Mouse (Mus musculus): Measurements from ENCODE around the gene Nfya. TPM values are rescaled to one million over a fixed set of nuclear protein-coding genes. Genes with fewer than 3 reads are reported as not detected.

Gene Nfya
- 18.1 and 19.7 TPM in 2 replicates for polyA plus RNA-seq (2015; fragmentation: Nextera tagmentation; extraction: Ambion mirVana)

DNA sequence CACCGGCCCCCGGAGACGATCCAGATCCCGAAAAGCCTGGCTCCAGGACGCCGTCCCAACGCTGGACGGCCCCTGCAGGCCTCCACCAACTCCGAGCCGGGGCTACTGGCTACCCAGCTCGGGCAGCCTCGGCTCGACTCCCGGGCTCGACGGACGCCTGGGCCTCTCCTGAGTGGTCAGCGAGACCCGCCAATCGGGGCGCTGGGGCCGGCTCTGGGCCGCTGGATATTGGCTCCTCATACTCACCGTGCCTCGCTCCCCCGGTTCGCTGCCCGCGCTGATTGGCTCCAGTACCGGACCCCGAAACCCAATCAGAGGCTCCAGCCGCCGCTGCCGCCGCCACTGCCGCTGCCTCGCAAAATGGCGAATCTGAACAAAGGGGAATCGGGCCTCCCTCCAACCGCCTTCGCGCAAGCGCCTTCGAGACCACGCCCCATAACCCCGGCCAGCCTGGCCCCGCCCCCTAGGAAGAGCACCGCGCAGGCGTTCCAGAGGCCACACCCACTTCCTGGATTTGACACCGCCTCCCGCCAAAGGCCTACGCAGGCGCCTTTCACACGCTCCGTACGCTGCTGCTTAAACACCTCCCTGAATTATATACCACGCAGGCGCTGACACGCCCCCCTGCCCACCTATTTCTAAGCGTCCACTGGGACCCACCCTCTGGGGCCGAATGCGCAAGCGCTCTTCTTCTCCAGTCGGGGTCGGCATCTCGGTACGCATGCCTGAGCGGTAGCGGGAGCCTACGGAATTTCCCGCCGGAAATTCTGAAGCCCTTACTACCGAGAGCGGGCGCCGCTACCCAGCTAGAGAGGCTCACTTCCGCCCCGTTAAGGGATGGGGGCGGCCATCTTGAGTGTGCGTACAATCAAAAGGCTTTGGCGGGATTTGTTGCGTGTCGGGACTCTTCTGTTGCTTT is at the start of gene Nfya, which contains the start of gene Oard1:
Gene Nfya (minus strand): TSS at position 527 of the 919 bp plus-strand sequence.
Gene Oard1 (plus strand): TSS at position 635 of the 919 bp plus-strand sequence.
- peak within 1 kb of the TSS; percentile 100 for H3K9ac ChIP-seq (ENCODE audit: low read length)
- H3K27ac ChIP-seq (ENCODE audit: low read length) = peak within 1 kb of the TSS; percentile 100
- H3K9me3 ChIP-seq (ENCODE audit: control insufficient read depth, low read length) = no peaks in the 10 kb centered on the region
- H3K36me3 ChIP-seq (ENCODE audit: control insufficient read depth, insufficient read depth, low read length) = peaks cover 11% of the 10 kb centered on the region
- H3K4me2 ChIP-seq (ENCODE audit: low read depth, low read length) = peak within 1 kb of the TSS; percentile 82
- under 1% methylated on average over 83 of the region's 84 CpGs for WGBS
- H3K4me1 ChIP-seq (replicated peaks; ENCODE audit: control insufficient read depth, insufficient read depth, low read length) = peaks cover 27% of the 10 kb centered on the region
- peak; percentile 97 for ATAC-seq (ENCODE audit: low read depth)
- H3K4me3 ChIP-seq (ENCODE audit: low read length) = peak within 1 kb of the TSS; percentile 95
- no peaks in the 10 kb centered on the region for H3K27me3 ChIP-seq (ENCODE audit: control insufficient read depth, insufficient read depth, low read depth, low read length)

DNA sequence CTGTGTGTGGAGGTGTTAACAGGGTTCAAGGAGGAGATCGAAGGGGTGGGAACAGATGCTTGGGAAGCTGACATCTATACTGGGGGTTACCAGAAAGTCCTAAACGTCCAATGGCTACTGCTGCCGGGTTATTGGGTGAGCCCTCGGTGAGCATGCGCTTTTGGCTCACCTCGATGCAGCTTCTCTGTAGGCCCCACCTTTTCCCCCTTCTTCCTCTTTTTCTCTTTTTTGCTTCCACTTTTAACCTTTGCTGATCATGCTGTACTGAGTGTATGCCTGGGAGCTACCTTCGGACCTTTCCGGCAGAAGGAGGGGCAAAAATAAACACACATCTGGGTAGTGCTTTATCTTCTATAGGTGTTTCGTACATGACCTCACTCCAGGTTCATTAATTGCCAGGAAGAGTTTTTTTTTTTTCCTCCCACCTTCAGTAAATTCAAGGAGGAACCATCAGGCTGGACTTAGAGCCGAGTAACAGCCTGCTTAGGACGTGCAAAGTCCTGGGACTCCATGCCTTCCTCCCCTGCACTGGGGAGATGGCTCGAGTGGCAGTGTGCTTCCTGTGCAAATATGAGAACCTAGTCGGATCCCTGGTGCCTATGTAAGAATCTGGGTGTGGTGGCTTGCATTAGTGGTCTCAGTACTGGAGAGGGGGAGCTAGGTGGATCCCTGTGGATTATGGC is 48.4 kb upstream of the Nfya start:
- H3K9me3 ChIP-seq (ENCODE audit: control insufficient read depth, low read length) = no peaks in the 10 kb centered on the region
- no peak overlapping the region for H3K9ac ChIP-seq (ENCODE audit: low read length)
- H3K4me2 ChIP-seq (ENCODE audit: low read depth, low read length) = no peak overlapping the region
- ATAC-seq (ENCODE audit: low read depth) = no peak
- no peaks in the 10 kb centered on the region for H3K36me3 ChIP-seq (ENCODE audit: control insufficient read depth, insufficient read depth, low read length)
- H3K4me1 ChIP-seq (replicated peaks; ENCODE audit: control insufficient read depth, insufficient read depth, low read length) = no peaks in the 10 kb centered on the region
- H3K4me3 ChIP-seq (ENCODE audit: low read length) = no peak overlapping the region
- WGBS = 57% methylated on average over 13 of the region's 13 CpGs
- H3K27ac ChIP-seq (ENCODE audit: low read length) = no peak overlapping the region
- no peaks in the 10 kb centered on the region for H3K27me3 ChIP-seq (ENCODE audit: control insufficient read depth, insufficient read depth, low read depth, low read length)

DNA sequence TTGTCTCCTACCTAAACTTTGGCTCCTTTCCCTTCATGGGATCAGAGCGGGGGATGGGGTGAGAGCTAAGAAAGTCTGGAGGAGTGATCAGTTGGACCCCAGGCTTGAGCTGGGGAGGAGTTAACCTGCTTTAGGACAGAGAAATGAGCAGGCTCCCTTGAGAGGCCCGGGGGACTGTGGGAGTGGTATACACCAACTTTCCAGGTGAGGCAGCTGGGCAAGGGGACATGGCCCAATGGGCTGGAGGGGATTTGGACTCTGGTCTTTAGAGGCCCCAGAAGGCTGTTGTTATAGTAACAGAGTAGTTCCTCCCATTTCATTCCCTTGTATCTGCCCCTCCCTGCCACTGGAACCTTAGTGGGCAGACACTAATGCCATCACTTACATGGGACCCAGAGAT is 46.2 kb upstream of the Nfya start:
- H3K27ac ChIP-seq (ENCODE audit: low read length) = no peak overlapping the region
- 69% methylated on average over 2 of the region's 2 CpGs for WGBS
- no peaks in the 10 kb centered on the region for H3K36me3 ChIP-seq (ENCODE audit: control insufficient read depth, insufficient read depth, low read length)
- no peaks in the 10 kb centered on the region for H3K4me1 ChIP-seq (replicated peaks; ENCODE audit: control insufficient read depth, insufficient read depth, low read length)
- H3K27me3 ChIP-seq (ENCODE audit: control insufficient read depth, insufficient read depth, low read depth, low read length) = no peaks in the 10 kb centered on the region
- H3K9me3 ChIP-seq (ENCODE audit: control insufficient read depth, low read length) = no peaks in the 10 kb centered on the region
- no peak overlapping the region for H3K4me2 ChIP-seq (ENCODE audit: low read depth, low read length)
- ATAC-seq (ENCODE audit: low read depth) = no peak
- no peak overlapping the region for H3K9ac ChIP-seq (ENCODE audit: low read length)
- H3K4me3 ChIP-seq (ENCODE audit: low read length) = no peak overlapping the region

DNA sequence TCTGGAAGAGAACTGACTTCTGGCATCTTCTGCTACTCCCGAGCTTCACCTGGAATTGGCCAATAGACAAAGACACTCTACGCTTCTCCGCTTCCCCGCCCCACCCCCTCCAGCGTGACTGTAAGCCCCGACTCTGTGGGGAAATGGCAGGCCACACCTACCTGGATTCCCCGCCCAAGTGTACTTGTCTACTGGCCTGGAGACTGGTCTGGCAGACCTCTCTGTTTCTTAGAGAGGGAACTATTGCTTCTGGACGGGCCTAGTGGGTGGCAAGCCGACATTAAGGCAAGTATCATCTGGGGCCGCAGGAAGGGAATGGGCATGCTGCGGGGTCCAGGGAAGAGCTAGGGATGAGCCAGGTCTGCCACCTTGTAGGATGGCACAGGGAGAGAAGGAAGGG is 45.0 kb upstream of the Nfya start, which contains the start of gene Unc5cl:
Gene Unc5cl (plus strand): TSS at position 214 of the 400 bp plus-strand sequence.
- Histone ChIP-seq H3K4me3 (ENCODE audit: low read length) (peak within 1 kb of the TSS; percentile 5), H3K4me1 (replicated peaks; ENCODE audit: control insufficient read depth, insufficient read depth, low read length) (no peaks in the 10 kb centered on the region), H3K27me3 (ENCODE audit: control insufficient read depth, insufficient read depth, low read depth, low read length) (no peaks in the 10 kb centered on the region), H3K9me3 (ENCODE audit: control insufficient read depth, low read length) (no peaks in the 10 kb centered on the region), H3K9ac (ENCODE audit: low read length) (no peak within 1 kb of the TSS), H3K27ac (ENCODE audit: low read length) (no peak within 1 kb of the TSS), H3K36me3 (ENCODE audit: control insufficient read depth, insufficient read depth, low read length) (no peaks in the 10 kb centered on the region), H3K4me2 (ENCODE audit: low read depth, low read length) (peak within 1 kb of the TSS; percentile 20)
- ATAC-seq (ENCODE audit: low read depth) = peak; percentile 64
- WGBS = 46% methylated on average over 11 of the region's 11 CpGs

DNA sequence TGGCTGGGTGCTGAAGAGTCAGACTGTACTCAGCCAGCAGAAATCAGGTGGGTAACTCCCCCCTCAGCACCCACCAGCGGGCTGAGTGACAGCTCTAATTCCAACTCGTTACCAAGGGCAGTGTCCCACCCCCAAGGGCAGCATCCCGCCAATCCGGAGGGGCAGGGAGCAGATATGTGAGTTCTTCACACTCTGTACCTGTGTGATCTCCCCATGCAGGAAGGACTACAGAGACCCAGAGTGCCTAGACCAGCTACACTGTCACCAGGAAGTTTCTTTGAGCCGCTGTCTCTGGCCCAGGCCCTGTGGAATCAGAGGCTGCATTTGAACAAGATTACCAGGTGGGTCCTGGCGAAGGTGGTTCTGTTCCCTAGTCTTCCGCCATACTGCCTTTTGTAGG is 44.5 kb upstream of the Nfya start:
- 41% methylated on average over 7 of the region's 7 CpGs for WGBS
- Histone ChIP-seq H3K4me2 (ENCODE audit: low read depth, low read length) (peak overlapping the region; percentile 20), H3K9ac (ENCODE audit: low read length) (no peak overlapping the region), H3K9me3 (ENCODE audit: control insufficient read depth, low read length) (no peaks in the 10 kb centered on the region), H3K4me1 (replicated peaks; ENCODE audit: control insufficient read depth, insufficient read depth, low read length) (no peaks in the 10 kb centered on the region), H3K27me3 (ENCODE audit: control insufficient read depth, insufficient read depth, low read depth, low read length) (no peaks in the 10 kb centered on the region), H3K36me3 (ENCODE audit: control insufficient read depth, insufficient read depth, low read length) (no peaks in the 10 kb centered on the region), H3K4me3 (ENCODE audit: low read length) (peak overlapping the region; percentile 5), H3K27ac (ENCODE audit: low read length) (no peak overlapping the region)
- peak; percentile 35 for ATAC-seq (ENCODE audit: low read depth)

DNA sequence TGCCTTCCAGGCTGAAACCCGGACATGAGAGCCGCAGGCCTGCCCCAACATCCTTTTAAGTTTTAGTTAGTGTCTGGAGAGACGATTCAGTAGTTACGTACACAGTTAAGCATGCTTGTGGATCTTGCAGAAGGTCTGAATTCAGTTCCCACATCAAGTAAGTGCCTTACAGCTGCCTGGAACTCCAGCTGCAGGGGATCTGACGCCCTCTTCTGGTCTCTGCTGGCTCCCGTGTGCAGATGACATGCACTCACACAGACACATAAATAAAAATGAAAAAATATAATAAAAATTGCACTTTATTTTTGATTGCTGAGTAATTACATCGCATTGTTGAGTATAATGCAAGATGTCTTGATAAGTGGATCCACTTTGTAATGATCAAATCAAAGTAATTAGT is 43.8 kb upstream of the Nfya start:
- no peaks in the 10 kb centered on the region for H3K4me1 ChIP-seq (replicated peaks; ENCODE audit: control insufficient read depth, insufficient read depth, low read length)
- H3K27me3 ChIP-seq (ENCODE audit: control insufficient read depth, insufficient read depth, low read depth, low read length) = no peaks in the 10 kb centered on the region
- H3K4me3 ChIP-seq (ENCODE audit: low read length) = no peak overlapping the region
- H3K36me3 ChIP-seq (ENCODE audit: control insufficient read depth, insufficient read depth, low read length) = no peaks in the 10 kb centered on the region
- no peak overlapping the region for H3K4me2 ChIP-seq (ENCODE audit: low read depth, low read length)
- H3K9me3 ChIP-seq (ENCODE audit: control insufficient read depth, low read length) = no peaks in the 10 kb centered on the region
- no peak for ATAC-seq (ENCODE audit: low read depth)
- WGBS = 69% methylated on average over 7 of the region's 7 CpGs
- no peak overlapping the region for H3K9ac ChIP-seq (ENCODE audit: low read length)
- H3K27ac ChIP-seq (ENCODE audit: low read length) = no peak overlapping the region

DNA sequence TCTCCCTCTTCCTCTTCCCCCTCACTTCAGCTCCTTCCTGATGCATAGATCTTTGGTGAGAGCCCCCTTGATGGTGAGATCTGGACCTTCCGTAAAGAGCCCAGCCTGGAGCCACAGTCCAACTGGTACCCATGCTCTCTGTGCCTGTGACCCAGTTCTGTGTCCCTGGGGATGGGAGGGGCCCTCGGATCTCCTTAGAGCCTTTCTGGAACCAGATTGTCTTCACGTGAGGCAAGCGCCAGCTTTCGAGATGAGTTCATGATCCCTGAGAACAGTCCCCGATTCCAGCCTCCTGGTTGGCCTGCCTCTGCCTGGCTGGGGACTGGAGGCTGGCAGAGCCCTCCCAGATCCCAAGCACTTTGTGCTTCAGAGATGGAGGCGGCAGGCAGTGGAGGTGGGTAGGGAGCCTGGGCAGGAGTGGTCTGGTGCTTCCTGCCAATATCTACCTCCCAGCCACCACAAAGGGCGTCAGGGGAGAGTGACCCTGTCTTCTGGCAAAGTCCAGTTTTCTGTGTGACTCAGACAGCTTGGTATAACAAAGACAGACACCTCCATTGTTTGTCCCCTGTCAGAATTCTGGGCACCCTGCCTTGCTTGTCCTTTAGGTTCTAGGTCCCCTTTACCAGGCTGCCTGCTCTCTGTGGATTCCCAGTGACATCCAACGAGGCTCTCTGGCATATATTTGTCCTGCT is 42.2 kb upstream of the Nfya start:
- no peaks in the 10 kb centered on the region for H3K27me3 ChIP-seq (ENCODE audit: control insufficient read depth, insufficient read depth, low read depth, low read length)
- no peak for ATAC-seq (ENCODE audit: low read depth)
- WGBS = 54% methylated on average over 9 of the region's 9 CpGs

DNA sequence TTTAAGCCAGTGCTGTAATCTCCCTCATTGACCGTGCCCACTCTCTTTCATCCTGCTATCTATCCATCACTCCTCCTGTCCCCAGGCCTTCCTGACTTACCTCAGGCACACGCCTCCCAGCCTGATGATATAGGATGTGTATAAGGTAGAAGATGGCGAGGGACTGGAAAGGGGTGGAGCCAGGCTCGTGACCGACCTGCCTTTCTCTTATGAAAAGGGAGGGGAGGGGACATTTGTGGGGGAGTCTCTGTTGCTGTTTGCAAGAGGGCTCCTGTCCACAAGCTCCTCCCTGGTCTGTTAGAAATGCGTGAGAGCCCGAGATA is 41.6 kb upstream of the Nfya start, which contains the start of gene Tspo2:
Gene Tspo2 (minus strand): TSS at position 170 of the 323 bp plus-strand sequence.
- Histone ChIP-seq H3K9ac (ENCODE audit: low read length) (no peak within 1 kb of the TSS), H3K4me3 (ENCODE audit: low read length) (no peak within 1 kb of the TSS), H3K27me3 (ENCODE audit: control insufficient read depth, insufficient read depth, low read depth, low read length) (no peaks in the 10 kb centered on the region), H3K36me3 (ENCODE audit: control insufficient read depth, insufficient read depth, low read length) (no peaks in the 10 kb centered on the region), H3K4me2 (ENCODE audit: low read depth, low read length) (no peak within 1 kb of the TSS), H3K9me3 (ENCODE audit: control insufficient read depth, low read length) (no peaks in the 10 kb centered on the region), H3K27ac (ENCODE audit: low read length) (no peak within 1 kb of the TSS), H3K4me1 (replicated peaks; ENCODE audit: control insufficient read depth, insufficient read depth, low read length) (no peaks in the 10 kb centered on the region)
- WGBS = 43% methylated on average over 7 of the region's 7 CpGs
- no peak for ATAC-seq (ENCODE audit: low read depth)

More for the DNA sequence above, 42.2 kb upstream of the Nfya start:
- no peak overlapping the region for H3K4me2 ChIP-seq (ENCODE audit: low read depth, low read length)
- H3K27ac ChIP-seq (ENCODE audit: low read length) = no peak overlapping the region
- no peak overlapping the region for H3K9ac ChIP-seq (ENCODE audit: low read length)
- H3K9me3 ChIP-seq (ENCODE audit: control insufficient read depth, low read length) = no peaks in the 10 kb centered on the region
- H3K4me3 ChIP-seq (ENCODE audit: low read length) = no peak overlapping the region
- no peaks in the 10 kb centered on the region for H3K4me1 ChIP-seq (replicated peaks; ENCODE audit: control insufficient read depth, insufficient read depth, low read length)
- H3K36me3 ChIP-seq (ENCODE audit: control insufficient read depth, insufficient read depth, low read length) = no peaks in the 10 kb centered on the region

All from lung, embryonic 16.5 days (tissue).